Mouse (Mus musculus) hindbrain, embryonic 13.5 days (tissue): ENCODE measurements around the gene Evx1. TPM values are rescaled to one million over a fixed set of nuclear protein-coding genes. Genes with fewer than 3 reads are reported as not detected.
A peak's percentile ranks its signal among the peaks of the same experiment; 100 is the strongest.
"Not testable (repeated sequence)": the region's sequence is repeated elsewhere in the genome, so short reads cannot be mapped to it uniquely, and the experiment has no call there.

Experiments used
- ATAC-seq: fragments of 200-750 bp; cut with Nextera tagmentation; 2 replicates; pipeline ENCODE4 v1.8.0; 2017; ENCODE audit warnings: moderate TSS enrichment; ENCODE audit not compliant: low FRiP score
- H3K27ac ChIP-seq: fragments of 300-500 bp; sonication (generic); 2 replicates; pipeline ENCODE4 v1.5.1; 2015; ENCODE audit warnings: inconsistent platforms, mild to moderate bottlenecking, moderate library complexity
- H3K27me3 ChIP-seq: fragments of 300-500 bp; sonication (generic); 2 replicates; pipeline ENCODE4 v1.6.1; 2015; ENCODE audit warnings: mild to moderate bottlenecking, inconsistent platforms
- H3K36me3 ChIP-seq: fragments of 300-500 bp; sonication (generic); 2 replicates; pipeline ENCODE4 v1.6.1; 2015; ENCODE audit warnings: mild to moderate bottlenecking, inconsistent platforms
- H3K4me1 ChIP-seq: fragments of 300-500 bp; sonication (generic); replicated peaks from 2 replicates; pipeline ENCODE4 v1.6.1; 2015; ENCODE audit warnings: inconsistent platforms
- H3K4me2 ChIP-seq: fragments of 300-500 bp; sonication (generic); 2 replicates; pipeline ENCODE4 v1.6.1; 2015; ENCODE audit warnings: inconsistent platforms, mild to moderate bottlenecking, moderate library complexity
- H3K4me3 ChIP-seq: fragments of 300-500 bp; sonication (generic); 2 replicates; pipeline ENCODE4 v1.5.1; 2015; ENCODE audit warnings: mild to moderate bottlenecking, inconsistent platforms
- H3K9ac ChIP-seq: fragments of 300-500 bp; sonication (generic); 2 replicates; pipeline ENCODE4 v1.6.1; 2015; ENCODE audit warnings: mild to moderate bottlenecking, inconsistent platforms
- H3K9me3 ChIP-seq: fragments of 300-500 bp; sonication (generic); 2 replicates; pipeline ENCODE4 v1.6.1; 2016; ENCODE audit warnings: inconsistent platforms
- WGBS: fragments of 180-500 bp; shearing (Covaris S2); methylation state at CpG from one replicate; pipeline ENCODE4 v1.1.7; 2015; 5-methylcytosine and 5-hydroxymethylcytosine counted together
- polyA plus RNA-seq: library from polyadenylated mRNA; unstranded; fragments of >200 nt; fragmentation: Nextera tagmentation; extraction: Ambion mirVana; gene quantifications from 2 replicates; pipeline ENCODE4 v1.2.1, GENCODE M21; 2015

The Evx1 gene
- polyA plus RNA-seq, 1 experiment from 2014 or later, result 3.5 TPM

GRCm38 (mm10) chr6:52316413-52317184 lies 3.3 kb downstream of the Evx1 start:
- Histone ChIP-seq H3K36me3 (no peaks in the 10 kb centered on the region), H3K4me1 (peaks cover 19% of the 10 kb centered on the region), H3K4me2 (peak overlapping the region; percentile 51), H3K27me3 (peaks cover 95% of the 10 kb centered on the region), H3K9ac (peak overlapping the region; percentile 66), H3K4me3 (peak overlapping the region; percentile 35), H3K9me3 (no peaks in the 10 kb centered on the region), H3K27ac (peak overlapping the region; percentile 82)
- no peak for ATAC-seq
- WGBS, result 2% methylated on average over 65 of the region's 81 CpGs

GRCm38 (mm10) chr6:52317461-52318180 lies 4.3 kb downstream of the Evx1 start:
- peaks cover 95% of the 10 kb centered on the region for H3K27me3 ChIP-seq
- H3K9ac ChIP-seq, result peak overlapping the region; percentile 66; the same call in 1 of the 2 replicates
- peak overlapping the region; percentile 51 for H3K4me2 ChIP-seq
- peak overlapping the region; percentile 82 for H3K27ac ChIP-seq
- no peak for ATAC-seq
- no peaks in the 10 kb centered on the region for H3K9me3 ChIP-seq
- no peaks in the 10 kb centered on the region for H3K36me3 ChIP-seq
- WGBS, result 3% methylated on average over 14 of the region's 14 CpGs
- H3K4me3 ChIP-seq, result peak overlapping the region; percentile 35; the same call in 1 of the 2 replicates
- H3K4me1 ChIP-seq, result peaks cover 27% of the 10 kb centered on the region

GRCm38 (mm10) chr6:52318271-52318670 lies 5.0 kb downstream of the Evx1 start:
- no peak for ATAC-seq
- H3K4me1 ChIP-seq, result peaks cover 32% of the 10 kb centered on the region
- H3K27me3 ChIP-seq, result peaks cover 96% of the 10 kb centered on the region
- no peak overlapping the region for H3K9ac ChIP-seq
- no peaks in the 10 kb centered on the region for H3K9me3 ChIP-seq
- no peak overlapping the region for H3K4me3 ChIP-seq
- 7% methylated on average over 1 of the region's 1 CpGs for WGBS
- H3K27ac ChIP-seq, result peak overlapping the region; percentile 42; the same call in 1 of the 2 replicates
- peak overlapping the region; percentile 51; the same call in 1 of the 2 replicates for H3K4me2 ChIP-seq
- no peaks in the 10 kb centered on the region for H3K36me3 ChIP-seq

- no peak overlapping the region for H3K9ac ChIP-seq
- peaks cover 95% of the 10 kb centered on the region for H3K27me3 ChIP-seq
- peak overlapping the region; percentile 42; the same call in 1 of the 2 replicates for H3K27ac ChIP-seq
- peaks cover 26% of the 10 kb centered on the region for H3K4me1 ChIP-seq
- WGBS, result 2% methylated on average over 17 of the region's 17 CpGs
- H3K36me3 ChIP-seq, result no peaks in the 10 kb centered on the region
- no peaks in the 10 kb centered on the region for H3K9me3 ChIP-seq
- no peak overlapping the region for H3K4me2 ChIP-seq
- no peak for ATAC-seq
- no peak overlapping the region for H3K4me3 ChIP-seq
These were observed 6.8 kb downstream of the Evx1 start for GRCm38 (mm10) chr6:52319956-52320690.

DNA sequence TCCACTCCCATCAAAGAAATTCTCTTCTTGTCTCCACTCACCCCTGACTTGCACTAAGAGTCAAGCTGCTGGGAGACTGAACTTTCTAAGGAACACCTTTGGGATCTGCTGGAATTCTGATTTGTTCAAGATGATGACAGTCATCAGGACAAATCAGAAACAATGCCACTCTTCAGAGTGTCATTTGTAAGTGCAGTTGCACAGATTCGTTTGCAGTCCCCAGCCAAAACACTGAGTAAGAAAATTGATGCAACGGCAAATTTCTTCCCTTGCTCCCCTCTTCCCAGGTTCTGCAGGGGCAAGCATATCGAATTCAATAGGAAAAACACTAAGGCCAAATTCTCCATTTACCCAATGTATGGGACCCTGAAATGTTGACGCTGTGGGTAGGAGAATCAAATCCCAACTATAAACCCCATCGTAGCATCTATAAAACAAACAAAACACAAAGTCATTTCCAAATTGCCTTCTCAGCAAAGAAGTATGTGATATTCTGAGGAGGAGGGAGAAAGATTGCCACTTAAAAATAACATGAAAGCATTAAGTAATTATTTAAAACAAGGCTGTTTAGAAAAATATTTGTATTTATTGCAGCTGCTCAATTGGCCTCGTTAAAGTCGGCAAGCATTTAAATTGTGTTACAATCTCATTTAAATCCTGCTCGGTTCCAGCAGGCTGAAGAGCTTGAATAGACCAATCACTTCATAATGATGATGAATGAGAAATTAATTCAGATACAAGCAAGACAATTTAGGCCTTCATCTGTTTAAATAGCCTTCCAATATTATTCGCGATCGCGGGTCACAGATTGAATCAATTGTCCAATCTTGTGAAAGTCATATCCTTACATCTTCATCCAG lies 7.9 kb downstream of the Evx1 start:
- Histone ChIP-seq H3K27me3 (peaks cover 95% of the 10 kb centered on the region), H3K4me1 (peaks cover 24% of the 10 kb centered on the region), H3K9ac (no peak overlapping the region), H3K36me3 (no peaks in the 10 kb centered on the region), H3K9me3 (no peaks in the 10 kb centered on the region), H3K4me2 (no peak overlapping the region), H3K27ac (no peak overlapping the region), H3K4me3 (no peak overlapping the region)
- no peak for ATAC-seq
- 4% methylated on average over 12 of the region's 12 CpGs for WGBS

GRCm38 (mm10) chr6:52321826-52322315 lies 8.6 kb downstream of the Evx1 start:
- no peak overlapping the region for H3K9ac ChIP-seq
- H3K27ac ChIP-seq, result no peak overlapping the region; the same call in 1 of the 2 replicates
- peaks cover 95% of the 10 kb centered on the region for H3K27me3 ChIP-seq
- no peak overlapping the region for H3K4me2 ChIP-seq
- WGBS, result under 1% methylated on average over 21 of the region's 21 CpGs
- no peak for ATAC-seq
- peaks cover 17% of the 10 kb centered on the region for H3K4me1 ChIP-seq
- no peaks in the 10 kb centered on the region for H3K9me3 ChIP-seq
- H3K4me3 ChIP-seq, result no peak overlapping the region
- no peaks in the 10 kb centered on the region for H3K36me3 ChIP-seq

DNA sequence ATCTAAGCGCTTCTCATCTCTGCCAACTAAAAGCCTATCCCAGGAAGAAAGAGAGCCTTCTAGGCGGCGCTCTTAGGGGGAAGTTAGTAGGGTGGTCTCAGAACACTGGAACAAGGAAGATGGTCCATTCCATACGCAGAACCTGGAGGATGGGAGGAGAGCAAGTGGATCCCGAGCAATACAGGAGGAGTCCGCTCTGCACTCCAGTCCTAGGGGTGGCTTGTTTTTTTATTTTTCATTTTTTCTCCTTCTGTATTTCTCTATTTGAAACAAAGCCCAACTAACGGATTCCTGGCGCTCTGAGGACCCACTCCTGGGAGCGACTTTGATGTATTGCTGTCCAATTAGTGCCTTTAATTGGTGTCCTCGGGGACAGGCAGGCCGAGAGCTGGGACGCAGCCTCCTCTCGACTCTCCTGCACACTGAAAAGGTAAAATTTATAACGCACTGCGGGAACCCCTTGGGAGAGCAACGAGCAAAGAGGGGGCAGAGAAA lies 9.5 kb downstream of the Evx1 start:
- Histone ChIP-seq H3K9ac (no peak overlapping the region), H3K4me2 (no peak overlapping the region), H3K27ac (0 out of 2 replicates have a peak overlapping the region, but pooled peaks have one; percentile 30), H3K27me3 (peaks cover 92% of the 10 kb centered on the region), H3K4me3 (no peak overlapping the region), H3K9me3 (no peaks in the 10 kb centered on the region), H3K4me1 (peaks cover 16% of the 10 kb centered on the region; the same call in 1 of the 2 replicates), H3K36me3 (no peaks in the 10 kb centered on the region)
- ATAC-seq, result no peak
- 1% methylated on average over 16 of the region's 16 CpGs for WGBS

GRCm38 (mm10) chr6:52323292-52323691 lies 10.0 kb downstream of the Evx1 start:
- H3K4me3 ChIP-seq, result no peak overlapping the region
- peaks cover 16% of the 10 kb centered on the region; the same call in 1 of the 2 replicates for H3K4me1 ChIP-seq
- no peaks in the 10 kb centered on the region for H3K9me3 ChIP-seq
- no peak overlapping the region for H3K9ac ChIP-seq
- no peak for ATAC-seq
- no peaks in the 10 kb centered on the region for H3K36me3 ChIP-seq
- H3K27ac ChIP-seq, result 0 out of 2 replicates have a peak overlapping the region, but pooled peaks have one; percentile 30
- peaks cover 92% of the 10 kb centered on the region for H3K27me3 ChIP-seq
- no peak overlapping the region for H3K4me2 ChIP-seq
- WGBS, result 1% methylated on average over 10 of the region's 10 CpGs

DNA sequence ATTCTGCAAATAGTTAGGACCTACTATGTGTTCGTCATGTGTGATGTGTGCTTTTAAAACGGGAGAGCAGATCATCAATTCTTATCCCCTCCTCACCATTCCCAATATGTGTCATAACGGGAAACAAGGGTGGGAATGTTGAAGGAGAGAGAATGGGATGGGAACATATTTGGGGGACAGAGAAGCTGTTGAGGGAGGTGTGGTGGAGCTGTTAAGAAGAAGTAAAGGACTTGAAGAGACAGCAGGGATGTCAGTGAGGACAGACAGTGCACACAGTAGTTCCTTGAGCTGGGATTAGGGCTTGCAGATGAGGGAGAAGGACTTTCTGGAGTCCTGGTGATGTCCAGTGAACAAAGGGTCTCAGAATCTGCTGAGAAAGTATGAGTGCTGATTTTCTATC lies 10.8 kb downstream of the Evx1 start:
- H3K27me3 ChIP-seq, result peaks cover 91% of the 10 kb centered on the region
- no peak overlapping the region for H3K9ac ChIP-seq
- no peak overlapping the region for H3K4me3 ChIP-seq
- peaks cover 16% of the 10 kb centered on the region; the same call in 1 of the 2 replicates for H3K4me1 ChIP-seq
- H3K4me2 ChIP-seq, result no peak overlapping the region
- no peaks in the 10 kb centered on the region for H3K36me3 ChIP-seq
- ATAC-seq, result no peak
- H3K9me3 ChIP-seq, result no peaks in the 10 kb centered on the region
- WGBS, result 49% methylated on average over 3 of the region's 3 CpGs
- H3K27ac ChIP-seq, result no peak overlapping the region

GRCm38 (mm10) chr6:52346816-52347215 lies 33.5 kb downstream of the Evx1 start:
- H3K9ac ChIP-seq, H3K4me3 ChIP-seq: not testable (repeated sequence)

GRCm38 (mm10) chr6:52366021-52366420 lies 52.7 kb downstream of the Evx1 start:
- Histone ChIP-seq H3K9me3 (no peaks in the 10 kb centered on the region), H3K9ac (no peak overlapping the region), H3K27me3 (no peaks in the 10 kb centered on the region), H3K36me3 (no peaks in the 10 kb centered on the region), H3K4me3 (no peak overlapping the region), H3K27ac (no peak overlapping the region), H3K4me1 (peaks cover 31% of the 10 kb centered on the region), H3K4me2 (no peak overlapping the region)
- WGBS, result 48% methylated on average over 2 of the region's 2 CpGs
- ATAC-seq, result no peak

More at GRCm38 (mm10) chr6:52346816-52347215, 33.5 kb downstream of the Evx1 start:
- H3K36me3 ChIP-seq, H3K4me1 ChIP-seq, H3K27ac ChIP-seq, H3K27me3 ChIP-seq, H3K9me3 ChIP-seq, H3K4me2 ChIP-seq, ATAC-seq: not testable (repeated sequence)
- WGBS, result 94% methylated on average over 16 of the region's 16 CpGs
